Mouse (Mus musculus) T-helper 1 cell (primary cell): ENCODE results near the gene Gcm1.
"Not testable (repeated sequence)": the region's sequence is repeated elsewhere in the genome, so short reads cannot be mapped to it uniquely, and the experiment has no call there.

ENCODE experiments used
- in situ Hi-C: fragments of 300-600 bp; cut with MboI, MseI; formaldehyde crosslinking; loops from one replicate; pipeline ENCODE4 v1.15.1; 2025; ENCODE audit warnings: high pct_unique_total_duplicates

Gene Gcm1

GRCm38 (mm10) chr9:78045171-78045570, 6.6 kb upstream of the Gcm1 start:
- in situ Hi-C loops = no loop called here

GRCm38 (mm10) chr9:78046755-78047154, 5.0 kb upstream of the Gcm1 start:
- in situ Hi-C loops = no loop called here

- in situ Hi-C loops = no loop called here
Observed at GRCm38 (mm10) chr9:78050452-78050970, 1.2 kb upstream of the Gcm1 start.

GRCm38 (mm10) chr9:78053821-78054220, 2.1 kb downstream of the Gcm1 start:
- in situ Hi-C loops = no loop called here

DNA sequence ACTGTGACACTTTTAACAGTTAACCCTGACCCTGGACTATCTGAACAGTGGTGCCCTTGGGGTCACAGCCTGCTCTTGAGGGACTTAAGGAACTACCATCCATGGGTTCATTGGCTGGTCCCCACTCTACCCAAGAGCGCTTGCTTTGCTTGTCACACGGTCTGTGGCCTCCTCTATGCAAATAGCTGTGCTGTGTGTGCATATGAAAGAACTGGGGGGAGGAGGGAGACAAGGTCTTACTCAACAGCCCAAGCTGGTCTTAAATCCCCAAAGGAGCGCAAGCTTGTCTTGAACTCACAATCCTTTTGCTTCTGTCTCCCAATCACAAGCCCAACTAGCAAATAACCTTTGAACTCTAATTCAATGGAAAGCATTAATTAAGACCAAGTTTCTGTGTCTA, 2.6 kb downstream of the Gcm1 start:
- in situ Hi-C loops = no loop called here

GRCm38 (mm10) chr9:78059525-78060120, 7.9 kb downstream of the Gcm1 start:
- in situ Hi-C loops = no loop called here

DNA sequence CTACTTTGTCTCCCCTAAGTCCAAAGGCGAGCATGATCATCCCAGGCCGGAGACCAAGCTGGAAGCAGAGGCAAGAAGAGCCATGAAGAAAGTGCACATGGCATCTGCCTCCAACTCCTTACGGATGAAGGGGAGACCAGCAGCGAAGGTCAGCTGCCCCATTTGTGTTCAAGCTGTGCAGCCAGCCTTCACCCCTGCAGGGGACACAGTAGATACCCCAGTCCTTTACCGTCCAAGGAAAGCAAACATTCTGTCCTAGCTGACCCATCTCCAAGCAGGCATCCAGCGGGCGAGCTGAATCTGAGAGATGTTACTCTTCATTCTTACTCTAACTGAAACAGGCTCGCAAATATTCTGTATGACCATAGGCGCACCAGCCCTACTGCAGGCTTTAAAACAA, 10.7 kb downstream of the Gcm1 start:
- in situ Hi-C loops = no loop called here

- in situ Hi-C loops = no loop called here
Observed at GRCm38 (mm10) chr9:78064121-78064520, 12.4 kb downstream of the Gcm1 start.

DNA sequence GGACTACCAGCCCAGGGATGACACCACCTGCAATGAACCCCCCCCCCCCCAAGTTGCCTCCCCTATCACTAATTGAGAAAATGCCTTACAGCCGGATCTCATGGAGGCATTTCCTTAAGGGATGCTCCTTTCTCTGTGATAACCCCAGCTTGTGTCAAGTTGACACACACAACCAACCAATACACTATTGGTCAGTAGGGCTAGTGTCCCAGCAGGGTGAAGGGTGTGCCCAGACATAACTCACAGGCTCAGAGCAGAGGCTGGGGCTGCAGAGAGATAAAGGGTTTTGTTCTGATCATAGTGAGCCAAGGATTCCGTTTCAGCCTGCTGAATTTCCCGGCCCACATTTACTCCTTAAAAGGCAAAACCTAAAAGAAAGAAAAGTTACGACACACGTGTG, 18.8 kb downstream of the Gcm1 start:
- in situ Hi-C loops = no loop called here

- in situ Hi-C loops = no loop called here
Observed at GRCm38 (mm10) chr9:78071626-78072025, 19.9 kb downstream of the Gcm1 start.

GRCm38 (mm10) chr9:78073291-78073690, 21.6 kb downstream of the Gcm1 start:
- in situ Hi-C loops = not testable (repeated sequence)

DNA sequence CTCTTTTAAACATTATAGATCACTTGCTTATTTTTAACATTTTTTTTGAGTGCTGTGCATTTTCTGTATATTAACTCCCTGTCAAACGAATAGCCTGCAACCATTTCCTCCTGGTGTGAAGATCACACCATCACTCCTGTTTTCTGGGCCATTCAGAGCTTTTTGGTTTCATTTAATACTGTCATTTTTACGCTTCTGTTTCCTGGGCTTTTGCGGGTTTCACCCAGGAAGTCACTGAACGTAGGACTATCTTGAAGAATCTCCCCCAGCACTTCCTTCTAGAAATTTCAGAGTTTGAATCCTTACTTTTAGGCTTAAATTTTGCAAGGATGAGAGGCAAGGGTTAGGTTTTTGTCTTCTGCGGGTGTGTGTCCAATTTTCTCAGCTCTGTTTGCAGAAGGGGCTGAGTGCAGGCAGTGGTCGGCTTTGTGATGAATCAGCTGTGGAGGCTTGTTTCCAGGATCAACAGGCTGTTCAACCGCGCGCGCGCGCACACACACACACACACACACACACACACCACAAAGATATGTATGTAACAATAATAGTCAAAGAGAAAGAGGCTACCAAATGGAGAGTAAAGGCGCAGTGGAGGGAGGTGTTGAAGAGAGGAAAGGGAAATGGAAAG, 22.1 kb downstream of the Gcm1 start:
- in situ Hi-C loops = no loop called here

DNA sequence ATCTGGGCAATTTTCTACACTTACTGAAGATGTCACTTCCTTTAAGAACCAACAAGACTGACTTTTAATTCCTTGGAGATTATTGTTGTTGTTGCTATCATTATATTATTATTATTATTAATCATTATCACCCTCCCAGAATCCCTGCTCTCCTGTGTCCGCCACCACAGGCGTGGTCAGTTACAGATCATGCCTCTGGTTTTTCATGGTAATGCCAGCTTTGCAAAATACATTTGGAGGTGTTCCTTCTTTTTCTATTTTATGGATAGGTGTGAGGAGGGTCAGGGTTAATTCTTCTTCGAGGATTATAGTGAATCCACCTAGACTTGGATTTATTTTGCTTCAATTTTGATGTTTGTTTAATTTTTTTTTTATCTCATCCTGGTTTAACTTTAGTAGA, 23.5 kb downstream of the Gcm1 start:
- in situ Hi-C loops = no loop called here

GRCm38 (mm10) chr9:78078240-78078639, 26.5 kb downstream of the Gcm1 start:
- in situ Hi-C loops = no loop called here

DNA sequence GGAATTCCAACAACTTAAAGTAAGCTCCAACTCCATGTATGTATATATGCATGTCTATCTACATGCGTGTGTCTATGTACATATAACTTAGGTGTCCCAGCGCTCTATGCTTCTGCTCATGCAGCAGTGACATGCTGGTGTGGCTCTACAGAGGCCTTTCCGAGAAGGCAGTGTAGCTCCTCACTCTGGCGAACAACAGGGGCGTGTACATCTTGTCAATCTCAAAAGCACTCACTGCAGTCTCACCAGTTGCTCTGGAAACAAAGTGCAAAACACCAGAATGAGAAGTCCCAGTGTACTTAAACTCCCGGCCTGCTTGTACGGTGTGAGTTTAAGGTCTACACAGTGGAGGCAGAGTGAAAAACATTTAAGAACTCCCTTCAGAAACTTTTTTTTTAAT, 30.1 kb downstream of the Gcm1 start:
- in situ Hi-C loops = no loop called here

DNA sequence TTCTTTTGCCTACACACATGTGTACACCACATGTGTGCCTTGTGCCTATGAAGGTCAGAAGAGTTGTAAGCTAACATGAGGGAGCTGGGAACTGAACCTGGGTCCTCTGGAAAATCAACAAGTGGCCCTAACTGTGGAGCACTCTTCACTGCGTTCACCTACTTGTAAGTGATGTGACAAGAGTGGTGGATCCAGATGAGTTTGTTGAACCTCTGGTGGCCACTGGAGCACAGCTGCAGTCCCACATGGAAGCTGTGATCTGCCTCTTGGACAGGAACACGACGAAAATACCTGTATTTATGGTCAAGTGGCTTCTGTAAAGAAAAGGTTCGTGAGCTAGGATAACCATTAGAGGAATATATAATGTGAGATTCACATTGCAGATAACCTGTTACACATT, 32.6 kb downstream of the Gcm1 start:
- in situ Hi-C loops = no loop called here

- in situ Hi-C loops = no loop called here
Observed at GRCm38 (mm10) chr9:78085722-78086287, 34.1 kb downstream of the Gcm1 start.

DNA sequence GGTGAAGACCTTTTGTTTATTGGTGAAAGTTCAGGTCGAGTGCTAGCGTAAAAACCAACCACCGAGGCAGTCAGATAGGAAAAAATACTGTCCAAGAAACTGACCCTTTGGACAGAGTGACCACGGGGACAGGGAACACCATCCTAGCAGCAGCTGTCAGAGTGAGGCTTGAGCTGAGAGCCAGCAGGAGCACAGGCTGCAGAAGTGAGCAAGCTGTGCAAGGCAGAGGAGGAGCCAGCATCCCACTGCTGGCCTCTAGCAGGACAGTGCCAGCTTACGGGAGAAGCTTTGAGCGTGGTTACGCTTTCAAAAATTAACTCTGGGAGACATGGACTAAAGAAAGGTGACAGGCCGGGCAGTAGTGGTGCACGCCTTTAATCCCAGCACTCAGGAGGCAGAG, 36.0 kb downstream of the Gcm1 start:
- in situ Hi-C loops = no loop called here

- in situ Hi-C loops = no loop called here
Observed at GRCm38 (mm10) chr9:78088521-78088920, 36.8 kb downstream of the Gcm1 start.

DNA sequence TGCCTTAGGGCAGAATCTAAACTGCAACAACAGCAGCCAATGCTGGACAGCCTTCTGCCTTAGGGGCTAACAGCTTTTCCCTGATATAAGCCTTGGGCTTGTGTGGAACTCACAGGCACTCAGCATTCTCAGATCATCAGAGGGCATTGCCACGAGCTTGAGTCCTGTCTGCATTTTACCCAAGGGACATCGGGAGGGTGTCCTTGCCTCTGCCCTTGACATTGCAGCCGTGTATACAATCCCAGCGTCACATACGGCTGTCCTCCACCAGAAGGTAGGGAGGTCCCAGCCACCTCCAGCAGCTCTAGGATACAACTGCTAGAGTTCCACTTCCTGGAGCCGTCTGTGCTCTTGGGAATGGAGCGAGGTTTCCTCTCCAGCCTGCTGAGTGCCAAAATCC, 37.2 kb downstream of the Gcm1 start:
- in situ Hi-C loops = no loop called here

DNA sequence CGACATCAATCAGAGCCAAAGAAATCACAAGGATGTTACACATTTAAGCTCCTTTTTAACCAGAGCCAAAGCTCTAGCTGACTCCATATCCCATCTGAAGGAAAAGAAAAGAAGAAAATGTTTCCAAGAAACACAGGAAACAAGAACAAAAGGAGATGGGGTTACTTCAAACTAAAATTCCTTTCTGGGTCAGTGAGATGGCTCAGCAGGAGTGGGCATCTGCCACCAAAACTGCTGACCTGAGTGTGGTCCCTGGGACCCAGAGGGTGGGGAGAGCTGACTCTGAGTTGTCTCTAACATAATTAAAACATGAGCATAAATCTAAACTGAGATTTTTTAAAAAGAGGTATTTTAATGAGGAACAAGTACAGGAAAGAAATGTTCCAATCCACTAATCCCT, 38.2 kb downstream of the Gcm1 start:
- in situ Hi-C loops = no loop called here

DNA sequence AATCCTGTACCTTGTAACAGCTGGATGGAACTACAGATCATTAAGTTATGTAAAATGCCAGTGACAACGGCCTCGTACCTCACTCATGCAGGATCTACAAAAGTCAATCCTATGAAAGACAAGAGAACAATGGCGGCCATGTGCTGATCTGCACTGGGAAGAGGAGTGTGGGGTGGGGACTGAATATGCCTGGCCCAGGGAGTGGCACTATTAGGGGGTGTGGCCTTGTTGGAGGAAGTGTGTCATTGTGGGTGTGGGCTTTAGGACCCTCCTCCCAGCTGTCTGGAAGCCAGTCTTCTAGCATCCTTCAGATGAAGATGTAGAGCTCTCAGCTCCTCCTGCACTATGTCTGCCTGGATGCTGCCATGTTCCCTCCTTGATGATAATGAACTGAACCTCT, 38.9 kb downstream of the Gcm1 start:
- in situ Hi-C loops = no loop called here

DNA sequence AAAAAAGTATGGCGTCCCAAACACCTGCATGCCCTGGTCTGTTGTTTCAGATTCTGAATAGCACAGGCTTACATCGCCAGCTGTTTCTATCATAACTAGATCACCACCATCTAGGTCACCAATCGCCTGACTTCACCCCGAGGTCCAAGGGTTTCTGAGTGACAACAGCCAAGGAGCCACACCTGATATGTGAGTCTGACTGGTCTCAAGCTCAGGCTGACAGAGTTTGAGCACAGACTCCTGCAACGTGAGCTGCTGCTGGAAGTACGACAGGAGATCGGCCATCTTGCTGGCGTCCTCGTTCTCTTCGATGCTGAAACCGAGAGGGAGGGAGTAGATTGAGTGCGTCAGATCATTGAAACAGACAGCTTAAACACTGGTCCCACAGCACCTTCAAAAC, 44.0 kb downstream of the Gcm1 start:
- in situ Hi-C loops = no loop called here
